Mouse (Mus musculus): ENCODE data around the gene Adipor2.

Gene Adipor2

GRCm38 (mm10) chr6:119303331-119303730 lies 114.2 kb downstream of the Adipor2 start:
- DNase-seq, result no peak
